Mouse (Mus musculus): ENCODE data around the gene Prm2. TPM values are rescaled to one million over a fixed set of nuclear protein-coding genes. Genes with fewer than 3 reads are reported as not detected.

The Prm2 gene
- polyA plus RNA-seq, 1 experiment from 2014 or later = not detected

GRCm38 (mm10) chr16:10771769-10772510, 24.0 kb downstream of the Prm2 start:
- no peak for ATAC-seq (ENCODE audit: insufficient number of reproducible peaks, insufficient read depth, low FRiP score, low TSS enrichment)
- Histone ChIP-seq H3K27ac (no peak overlapping the region), H3K27me3 (0 out of 2 replicates have a peak, but pooled peaks cover 4% of the 10 kb centered on the region), H3K4me3 (no peak overlapping the region), H3K4me2 (replicated peaks) (no peak overlapping the region), H3K4me1 (peaks cover 11% of the 10 kb centered on the region; the same call in 1 of the 2 replicates), H3K9me3 (no peaks in the 10 kb centered on the region), H3K9ac (no peak overlapping the region), H3K36me3 (no peaks in the 10 kb centered on the region)
- 55% methylated on average over 19 of the region's 19 CpGs for WGBS

GRCm38 (mm10) chr16:10770531-10771325, 25.2 kb downstream of the Prm2 start:
- H3K27me3 ChIP-seq = 0 out of 2 replicates have a peak, but pooled peaks cover 4% of the 10 kb centered on the region
- peaks cover 11% of the 10 kb centered on the region; the same call in 1 of the 2 replicates for H3K4me1 ChIP-seq
- H3K4me3 ChIP-seq = no peak overlapping the region
- no peak overlapping the region for H3K9ac ChIP-seq
- no peaks in the 10 kb centered on the region for H3K9me3 ChIP-seq
- H3K27ac ChIP-seq = no peak overlapping the region
- ATAC-seq (ENCODE audit: insufficient number of reproducible peaks, insufficient read depth, low FRiP score, low TSS enrichment) = no peak
- no peaks in the 10 kb centered on the region for H3K36me3 ChIP-seq
- H3K4me2 ChIP-seq (replicated peaks) = no peak overlapping the region
- 43% methylated on average over 4 of the region's 4 CpGs for WGBS

- ATAC-seq (ENCODE audit: insufficient number of reproducible peaks, insufficient read depth, low FRiP score, low TSS enrichment) = no peak
- H3K9ac ChIP-seq = no peak overlapping the region
- H3K36me3 ChIP-seq = no peaks in the 10 kb centered on the region
- 0 out of 2 replicates have a peak, but pooled peaks cover 4% of the 10 kb centered on the region for H3K27me3 ChIP-seq
- H3K4me3 ChIP-seq = no peak overlapping the region
- WGBS = 37% methylated on average over 2 of the region's 2 CpGs
- H3K4me1 ChIP-seq = peaks cover 11% of the 10 kb centered on the region; the same call in 1 of the 2 replicates
- no peak overlapping the region for H3K4me2 ChIP-seq (replicated peaks)
- H3K9me3 ChIP-seq = no peaks in the 10 kb centered on the region
- no peak overlapping the region for H3K27ac ChIP-seq
Measured at GRCm38 (mm10) chr16:10769661-10770060, 26.3 kb downstream of the Prm2 start.

GRCm38 (mm10) chr16:10768821-10769220, 27.1 kb downstream of the Prm2 start:
- Histone ChIP-seq H3K27ac (no peak overlapping the region), H3K9me3 (no peaks in the 10 kb centered on the region), H3K4me3 (no peak overlapping the region), H3K27me3 (0 out of 2 replicates have a peak, but pooled peaks cover 4% of the 10 kb centered on the region), H3K4me1 (peaks cover 11% of the 10 kb centered on the region; the same call in 1 of the 2 replicates), H3K36me3 (no peaks in the 10 kb centered on the region), H3K9ac (no peak overlapping the region), H3K4me2 (replicated peaks) (no peak overlapping the region)
- ATAC-seq (ENCODE audit: insufficient number of reproducible peaks, insufficient read depth, low FRiP score, low TSS enrichment) = no peak
- WGBS = 60% methylated on average over 9 of the region's 9 CpGs

GRCm38 (mm10) chr16:10767158-10767557, 28.8 kb downstream of the Prm2 start:
- no peak for ATAC-seq (ENCODE audit: insufficient number of reproducible peaks, insufficient read depth, low FRiP score, low TSS enrichment)
- 0 out of 2 replicates have a peak, but pooled peaks cover 4% of the 10 kb centered on the region for H3K27me3 ChIP-seq
- no peak overlapping the region for H3K27ac ChIP-seq
- 40% methylated on average over 4 of the region's 4 CpGs for WGBS
- peaks cover 11% of the 10 kb centered on the region; the same call in 1 of the 2 replicates for H3K4me1 ChIP-seq
- H3K9ac ChIP-seq = no peak overlapping the region
- H3K4me2 ChIP-seq (replicated peaks) = no peak overlapping the region
- H3K4me3 ChIP-seq = no peak overlapping the region
- H3K9me3 ChIP-seq = no peaks in the 10 kb centered on the region
- H3K36me3 ChIP-seq = no peaks in the 10 kb centered on the region

GRCm38 (mm10) chr16:10764323-10764722, 31.6 kb downstream of the Prm2 start:
- Histone ChIP-seq H3K27me3 (0 out of 2 replicates have a peak, but pooled peaks cover 4% of the 10 kb centered on the region), H3K9ac (no peak overlapping the region), H3K9me3 (no peaks in the 10 kb centered on the region), H3K4me1 (no peaks in the 10 kb centered on the region), H3K4me3 (no peak overlapping the region), H3K36me3 (no peaks in the 10 kb centered on the region), H3K4me2 (replicated peaks) (no peak overlapping the region), H3K27ac (no peak overlapping the region)
- WGBS = 70% methylated on average over 2 of the region's 2 CpGs
- no peak for ATAC-seq (ENCODE audit: insufficient number of reproducible peaks, insufficient read depth, low FRiP score, low TSS enrichment)

GRCm38 (mm10) chr16:10763540-10764264, 32.2 kb downstream of the Prm2 start:
- no peaks in the 10 kb centered on the region for H3K9me3 ChIP-seq
- H3K27me3 ChIP-seq = 0 out of 2 replicates have a peak, but pooled peaks cover 3% of the 10 kb centered on the region
- WGBS = 66% methylated on average over 6 of the region's 6 CpGs
- no peak overlapping the region for H3K4me2 ChIP-seq (replicated peaks)
- no peaks in the 10 kb centered on the region for H3K4me1 ChIP-seq
- no peak overlapping the region for H3K4me3 ChIP-seq
- H3K36me3 ChIP-seq = no peaks in the 10 kb centered on the region
- no peak overlapping the region for H3K27ac ChIP-seq
- no peak overlapping the region for H3K9ac ChIP-seq
- no peak for ATAC-seq (ENCODE audit: insufficient number of reproducible peaks, insufficient read depth, low FRiP score, low TSS enrichment)

- WGBS = 70% methylated on average over 5 of the region's 5 CpGs
- ATAC-seq (ENCODE audit: insufficient number of reproducible peaks, insufficient read depth, low FRiP score, low TSS enrichment) = no peak
- H3K36me3 ChIP-seq = no peaks in the 10 kb centered on the region
- no peaks in the 10 kb centered on the region for H3K9me3 ChIP-seq
- no peak overlapping the region for H3K27ac ChIP-seq
- H3K4me1 ChIP-seq = no peaks in the 10 kb centered on the region
- H3K4me3 ChIP-seq = no peak overlapping the region
- H3K4me2 ChIP-seq (replicated peaks) = no peak overlapping the region
- no peaks in the 10 kb centered on the region for H3K27me3 ChIP-seq
- no peak overlapping the region for H3K9ac ChIP-seq
Measured at GRCm38 (mm10) chr16:10762569-10763180, 33.3 kb downstream of the Prm2 start.

GRCm38 (mm10) chr16:10761182-10761581, 34.8 kb downstream of the Prm2 start:
- Histone ChIP-seq H3K9ac (no peak overlapping the region), H3K4me2 (replicated peaks) (no peak overlapping the region), H3K4me3 (no peak overlapping the region), H3K9me3 (no peaks in the 10 kb centered on the region), H3K27me3 (no peaks in the 10 kb centered on the region), H3K36me3 (no peaks in the 10 kb centered on the region), H3K4me1 (no peaks in the 10 kb centered on the region), H3K27ac (no peak overlapping the region)
- no peak for ATAC-seq (ENCODE audit: insufficient number of reproducible peaks, insufficient read depth, low FRiP score, low TSS enrichment)
- WGBS = 57% methylated on average over 8 of the region's 8 CpGs

GRCm38 (mm10) chr16:10756168-10756567, 39.8 kb downstream of the Prm2 start:
- H3K4me3 ChIP-seq = no peak overlapping the region
- H3K27ac ChIP-seq = no peak overlapping the region
- no peak for ATAC-seq (ENCODE audit: insufficient number of reproducible peaks, insufficient read depth, low FRiP score, low TSS enrichment)
- no peaks in the 10 kb centered on the region for H3K4me1 ChIP-seq
- WGBS = 74% methylated on average over 6 of the region's 6 CpGs
- H3K27me3 ChIP-seq = no peaks in the 10 kb centered on the region
- no peaks in the 10 kb centered on the region for H3K9me3 ChIP-seq
- H3K36me3 ChIP-seq = no peaks in the 10 kb centered on the region
- no peak overlapping the region for H3K9ac ChIP-seq
- H3K4me2 ChIP-seq (replicated peaks) = no peak overlapping the region

All from embryonic facial prominence, embryonic 12.5 days (tissue).